Mouse (Mus musculus): ENCODE results near the gene Cntrl. TPM values are rescaled to one million over a fixed set of nuclear protein-coding genes. Genes with fewer than 3 reads are reported as not detected.
A peak's percentile ranks its signal among the peaks of the same experiment; 100 is the strongest.

The Cntrl gene
- polyA plus RNA-seq, 1 experiment from 2014 or later, result 8.0 TPM

DNA sequence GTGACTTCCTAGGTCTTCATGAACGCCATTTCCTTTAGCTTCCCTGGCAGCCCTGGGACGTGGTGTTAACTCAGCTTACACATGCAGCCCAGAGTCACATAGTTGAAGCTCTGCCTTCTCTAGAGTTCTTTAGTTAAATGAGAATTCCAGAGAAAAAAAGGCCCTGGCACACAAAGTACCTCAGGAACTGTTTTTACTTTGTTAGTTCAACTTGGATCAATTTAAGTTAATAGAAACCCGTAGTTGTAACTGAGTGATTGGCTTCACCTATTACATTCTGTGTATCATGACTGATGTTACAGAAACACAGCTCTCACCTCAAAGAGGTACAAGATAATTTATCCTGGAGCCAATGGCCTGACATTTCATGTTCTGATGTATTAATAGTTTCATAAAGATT is 49.1 kb downstream of the Cntrl start:
- DNase-seq (ENCODE audit: low spot score), result no peak
- Histone ChIP-seq H3K36me3 (ENCODE audit: control insufficient read depth, insufficient read depth, low read length) (peaks cover 31% of the 10 kb centered on the region), H3K4me1 (replicated peaks; ENCODE audit: control insufficient read depth, insufficient read depth) (no peaks in the 10 kb centered on the region), H3K9ac (ENCODE audit: low read length) (no peak overlapping the region), H3K4me2 (replicated peaks; ENCODE audit: low read depth) (no peak overlapping the region), H3K4me3 (ENCODE audit: low read depth, low read length) (no peak overlapping the region), H3K9me3 (ENCODE audit: control insufficient read depth, low read length) (no peaks in the 10 kb centered on the region), H3K27ac (replicated peaks) (no peak overlapping the region), H3K27me3 (ENCODE audit: control insufficient read depth, insufficient read depth, low read length) (no peaks in the 10 kb centered on the region)
- no peak for TF ChIP-seq CTCF (IDR thresholded peaks at IDR 0.05; ENCODE audit: low read depth)
- no peak for TF ChIP-seq EP300 (optimal IDR thresholded peaks at IDR 0.05)
- no peak for ATAC-seq (ENCODE audit: low FRiP score, low TSS enrichment)
- WGBS, result 79% methylated on average over 3 of the region's 3 CpGs

- 50% methylated on average over 5 of the region's 5 CpGs for whole genome bisulfite sequencing
- ATAC-seq (ENCODE audit: low FRiP score, low TSS enrichment) (no peak), DNase-seq (ENCODE audit: low spot score) (peak; percentile 60)
- Histone ChIP-seq H3K9ac (ENCODE audit: low read length) (no peak overlapping the region), H3K27ac (replicated peaks) (no peak overlapping the region), H3K36me3 (ENCODE audit: control insufficient read depth, insufficient read depth, low read length) (peaks cover 27% of the 10 kb centered on the region), H3K4me1 (replicated peaks; ENCODE audit: control insufficient read depth, insufficient read depth) (no peaks in the 10 kb centered on the region), H3K27me3 (ENCODE audit: control insufficient read depth, insufficient read depth, low read length) (no peaks in the 10 kb centered on the region), H3K4me2 (replicated peaks; ENCODE audit: low read depth) (no peak overlapping the region), H3K4me3 (ENCODE audit: low read depth, low read length) (no peak overlapping the region), H3K9me3 (ENCODE audit: control insufficient read depth, low read length) (no peaks in the 10 kb centered on the region)
- TF ChIP-seq CTCF (IDR thresholded peaks at IDR 0.05; ENCODE audit: low read depth) (no peak), EP300 (optimal IDR thresholded peaks at IDR 0.05) (no peak)
These were observed 50.9 kb downstream of the Cntrl start for GRCm38 (mm10) chr2:35160206-35160605.

- Histone ChIP-seq H3K4me3 (ENCODE audit: low read depth, low read length) (no peak overlapping the region), H3K9ac (ENCODE audit: low read length) (no peak overlapping the region; the same call in 1 of the 2 replicates), H3K4me1 (replicated peaks; ENCODE audit: control insufficient read depth, insufficient read depth) (no peaks in the 10 kb centered on the region), H3K36me3 (ENCODE audit: control insufficient read depth, insufficient read depth, low read length) (peaks cover 24% of the 10 kb centered on the region), H3K27me3 (ENCODE audit: control insufficient read depth, insufficient read depth, low read length) (no peaks in the 10 kb centered on the region), H3K9me3 (ENCODE audit: control insufficient read depth, low read length) (no peaks in the 10 kb centered on the region), H3K4me2 (replicated peaks; ENCODE audit: low read depth) (no peak overlapping the region), H3K27ac (replicated peaks) (no peak overlapping the region)
- WGBS, result 71% methylated on average over 4 of the region's 4 CpGs
- DNase-seq (ENCODE audit: low spot score) (no peak), ATAC-seq (ENCODE audit: low FRiP score, low TSS enrichment) (no peak)
- TF ChIP-seq EP300 (optimal IDR thresholded peaks at IDR 0.05), result no peak
- TF ChIP-seq CTCF (IDR thresholded peaks at IDR 0.05; ENCODE audit: low read depth), result no peak
These were observed 52.7 kb downstream of the Cntrl start for GRCm38 (mm10) chr2:35161846-35162488.

DNA sequence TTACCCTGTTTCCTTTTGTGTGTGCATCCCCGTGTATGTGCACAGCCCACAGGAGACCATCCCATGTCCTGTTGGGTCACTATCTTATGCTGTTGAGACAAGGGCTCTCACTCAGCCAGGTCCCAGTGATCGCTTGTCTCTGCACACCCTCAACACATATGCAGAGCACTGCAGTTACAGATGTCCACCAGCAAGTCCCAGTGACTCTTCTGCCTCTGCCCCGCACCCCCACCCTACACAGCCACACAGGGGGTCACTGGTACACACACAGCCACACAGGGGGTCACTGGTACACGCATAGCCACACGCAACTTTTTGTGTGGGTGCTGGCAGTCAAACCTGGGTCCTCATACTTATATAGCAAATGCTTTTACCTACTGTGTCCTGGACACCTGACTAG is 54.1 kb downstream of the Cntrl start:
- ATAC-seq (ENCODE audit: low FRiP score, low TSS enrichment) (no peak), DNase-seq (ENCODE audit: low spot score) (no peak)
- H3K4me1 ChIP-seq (replicated peaks; ENCODE audit: control insufficient read depth, insufficient read depth), result no peaks in the 10 kb centered on the region
- H3K9me3 ChIP-seq (ENCODE audit: control insufficient read depth, low read length), result no peaks in the 10 kb centered on the region
- no peak overlapping the region for H3K27ac ChIP-seq (replicated peaks)
- WGBS, result 83% methylated on average over 5 of the region's 5 CpGs
- no peak overlapping the region for H3K4me3 ChIP-seq (ENCODE audit: low read depth, low read length)
- H3K36me3 ChIP-seq (ENCODE audit: control insufficient read depth, insufficient read depth, low read length), result peaks cover 26% of the 10 kb centered on the region
- no peak overlapping the region for H3K9ac ChIP-seq (ENCODE audit: low read length)
- H3K4me2 ChIP-seq (replicated peaks; ENCODE audit: low read depth), result no peak overlapping the region
- TF ChIP-seq EP300 (optimal IDR thresholded peaks at IDR 0.05) (no peak), CTCF (IDR thresholded peaks at IDR 0.05; ENCODE audit: low read depth) (no peak)
- H3K27me3 ChIP-seq (ENCODE audit: control insufficient read depth, insufficient read depth, low read length), result no peaks in the 10 kb centered on the region

DNA sequence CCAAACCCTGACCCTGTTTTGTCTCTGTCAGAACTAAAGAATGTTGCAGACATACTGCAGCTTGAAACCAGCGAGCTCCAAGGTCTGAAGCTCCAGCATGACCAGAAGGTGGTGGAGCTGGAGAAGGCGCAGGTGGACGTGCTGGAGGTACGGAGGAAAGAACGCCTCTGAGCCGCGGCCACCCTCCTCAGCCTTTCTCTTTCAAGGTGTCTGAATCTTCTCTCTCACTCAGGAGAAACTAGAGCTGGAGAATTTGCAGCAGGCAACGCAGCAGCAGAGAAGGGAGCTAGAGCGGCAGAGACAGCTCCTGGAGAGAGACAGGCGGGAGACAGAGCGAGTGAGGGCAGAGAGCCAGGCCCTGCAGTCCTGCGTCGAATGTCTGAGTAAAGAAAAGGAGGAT is 56.1 kb downstream of the Cntrl start:
- WGBS, result 94% methylated on average over 13 of the region's 13 CpGs
- Histone ChIP-seq H3K9me3 (ENCODE audit: control insufficient read depth, low read length) (no peaks in the 10 kb centered on the region), H3K4me2 (replicated peaks; ENCODE audit: low read depth) (no peak overlapping the region), H3K27me3 (ENCODE audit: control insufficient read depth, insufficient read depth, low read length) (no peaks in the 10 kb centered on the region), H3K36me3 (ENCODE audit: control insufficient read depth, insufficient read depth, low read length) (peaks cover 26% of the 10 kb centered on the region), H3K4me3 (ENCODE audit: low read depth, low read length) (no peak overlapping the region), H3K4me1 (replicated peaks; ENCODE audit: control insufficient read depth, insufficient read depth) (no peaks in the 10 kb centered on the region), H3K27ac (replicated peaks) (no peak overlapping the region), H3K9ac (ENCODE audit: low read length) (no peak overlapping the region)
- no peak for DNase-seq (ENCODE audit: low spot score)
- TF ChIP-seq CTCF (IDR thresholded peaks at IDR 0.05; ENCODE audit: low read depth) (no peak), EP300 (optimal IDR thresholded peaks at IDR 0.05) (no peak)
- ATAC-seq (ENCODE audit: low FRiP score, low TSS enrichment), result no peak

GRCm38 (mm10) chr2:35166816-35167215 is 57.5 kb downstream of the Cntrl start:
- Histone ChIP-seq H3K27me3 (ENCODE audit: control insufficient read depth, insufficient read depth, low read length) (no peaks in the 10 kb centered on the region), H3K9ac (ENCODE audit: low read length) (no peak overlapping the region), H3K4me2 (replicated peaks; ENCODE audit: low read depth) (no peak overlapping the region), H3K27ac (replicated peaks) (no peak overlapping the region), H3K4me1 (replicated peaks; ENCODE audit: control insufficient read depth, insufficient read depth) (no peaks in the 10 kb centered on the region), H3K4me3 (ENCODE audit: low read depth, low read length) (no peak overlapping the region), H3K36me3 (ENCODE audit: control insufficient read depth, insufficient read depth, low read length) (peaks cover 36% of the 10 kb centered on the region), H3K9me3 (ENCODE audit: control insufficient read depth, low read length) (no peaks in the 10 kb centered on the region)
- no peak for TF ChIP-seq CTCF (IDR thresholded peaks at IDR 0.05; ENCODE audit: low read depth)
- no peak for TF ChIP-seq EP300 (optimal IDR thresholded peaks at IDR 0.05)
- no peak for ATAC-seq (ENCODE audit: low FRiP score, low TSS enrichment)
- DNase-seq (ENCODE audit: low spot score), result no peak
- WGBS, result 89% methylated on average over 5 of the region's 5 CpGs

Measured in stomach, postnatal 0 days (tissue).